Mouse (Mus musculus) T-helper 17 cell (primary cell): ENCODE data around the gene Rad51b.

ENCODE experiments used
- in situ Hi-C, 2 experiments: fragments of 300-600 bp; cut with MboI, MseI; formaldehyde crosslinking; loops; 1 replicate in 1 of 2; 2 replicates in 1 of 2; pipeline ENCODE4 v1.15.1; 2025; ENCODE audit warnings: high pct_unique_total_duplicates in 2 of 2

The Rad51b gene

DNA sequence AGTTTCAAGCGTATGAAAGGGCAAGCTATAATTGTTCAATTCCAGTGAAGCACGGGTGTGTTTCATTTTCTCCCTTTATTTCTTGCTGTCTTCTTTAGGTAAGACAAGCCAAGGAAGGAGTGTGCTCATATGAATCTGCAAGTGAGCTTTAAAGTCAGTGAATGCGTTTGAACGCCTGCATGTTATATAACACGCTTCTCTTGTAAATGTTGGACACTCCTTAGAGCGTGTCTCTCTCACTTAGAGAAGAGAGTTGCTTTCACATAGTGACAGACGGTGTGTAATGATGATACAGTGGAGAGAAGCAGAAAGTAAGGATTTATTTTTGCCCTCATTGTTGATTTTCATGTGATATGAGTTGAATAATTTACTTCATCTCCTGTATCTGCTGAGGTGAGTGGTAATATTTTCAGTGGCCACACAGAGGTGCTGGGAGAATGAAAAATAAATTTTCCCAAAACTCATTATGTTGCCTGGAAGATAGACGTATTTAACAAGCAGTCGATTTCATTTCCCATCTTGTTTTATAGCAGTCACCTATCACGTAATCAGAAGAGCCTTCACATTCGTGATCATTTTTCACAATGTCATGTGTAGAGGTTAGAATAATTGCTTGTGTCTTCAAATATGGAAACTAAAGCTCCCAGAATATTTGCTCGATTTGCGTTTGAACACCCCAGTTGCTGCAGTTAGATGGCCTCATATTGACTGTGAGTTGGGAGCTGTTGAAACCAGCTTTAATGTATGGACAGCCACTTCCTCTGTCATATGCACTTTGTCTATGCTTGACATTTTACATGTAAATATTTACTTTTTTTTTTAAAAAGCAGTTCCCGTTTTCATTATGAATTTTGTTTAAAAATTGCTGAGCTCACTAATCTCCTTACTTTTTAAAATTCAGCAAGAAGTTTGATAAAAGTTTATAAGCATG is 228.1 kb downstream of the Rad51b start:
- in situ Hi-C loops = no loop called here

DNA sequence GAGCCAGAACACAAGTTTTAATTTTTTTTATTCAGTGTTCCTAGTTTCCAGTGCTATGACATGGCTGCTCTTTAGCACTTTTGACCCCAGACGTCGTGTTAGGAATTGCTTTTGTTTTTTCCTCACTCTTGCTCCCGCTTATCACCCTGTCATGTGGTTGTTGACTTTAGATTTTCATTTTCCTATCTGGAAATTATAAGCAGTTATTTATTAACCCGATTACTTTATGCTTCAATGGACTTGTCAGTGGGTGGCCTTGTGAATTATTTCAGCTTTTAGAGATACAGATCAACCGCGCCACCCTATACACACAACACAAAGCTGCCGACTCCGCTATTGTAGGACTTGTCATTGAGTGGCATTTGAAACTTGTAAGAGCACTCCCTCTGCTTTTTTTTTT is 228.8 kb downstream of the Rad51b start:
- in situ Hi-C loops = no loop called here

DNA sequence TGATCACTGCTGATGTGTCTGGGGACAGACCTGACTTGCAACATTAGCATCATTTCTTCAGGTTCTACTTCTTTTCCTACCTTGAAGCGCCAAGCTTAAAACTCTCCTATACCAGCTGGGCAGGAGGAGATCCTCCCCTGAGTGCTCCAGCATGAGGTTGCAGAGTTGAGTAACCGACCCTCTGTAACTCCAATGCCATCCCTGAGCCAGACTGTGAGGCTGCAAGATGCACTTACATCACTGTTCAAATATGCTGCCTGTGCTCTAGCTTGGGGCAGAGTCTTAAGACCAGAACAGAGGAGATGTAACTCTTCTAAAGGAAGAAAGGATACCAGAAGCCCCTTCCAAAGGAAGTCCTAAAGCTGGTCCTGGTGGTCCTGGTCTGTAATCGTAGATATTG is 230.1 kb downstream of the Rad51b start:
- in situ Hi-C loops = no loop called here

DNA sequence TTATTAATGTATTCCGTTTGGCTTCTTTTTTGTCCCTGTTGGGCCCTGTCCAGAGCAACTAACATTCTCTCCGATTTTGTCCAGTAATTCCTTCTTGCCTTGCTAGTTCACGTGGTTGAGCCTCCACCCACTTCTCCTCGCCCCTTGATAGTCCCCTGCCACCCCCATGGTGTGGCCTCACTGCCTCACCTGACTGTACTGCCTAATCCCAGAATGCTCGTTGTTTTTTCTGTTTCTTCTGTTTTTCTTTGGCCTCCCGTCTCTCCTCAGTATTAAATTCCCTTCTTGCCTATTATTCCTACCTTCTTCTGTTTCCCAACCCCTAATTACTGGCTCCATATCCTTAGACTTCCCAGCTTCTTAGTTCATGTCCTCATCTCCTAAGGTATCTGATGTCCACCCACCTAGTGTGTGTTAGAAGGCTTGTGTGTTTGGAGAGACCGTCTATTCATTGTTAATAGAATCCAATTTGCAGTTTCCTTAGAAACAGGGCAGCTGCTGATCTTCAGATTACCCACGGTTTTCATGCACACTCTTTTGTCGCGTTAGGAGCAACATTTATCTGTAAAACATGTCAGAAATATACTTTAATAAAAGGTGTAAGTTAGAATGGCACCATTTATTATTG is 233.3 kb downstream of the Rad51b start:
- in situ Hi-C loops = no loop called here

DNA sequence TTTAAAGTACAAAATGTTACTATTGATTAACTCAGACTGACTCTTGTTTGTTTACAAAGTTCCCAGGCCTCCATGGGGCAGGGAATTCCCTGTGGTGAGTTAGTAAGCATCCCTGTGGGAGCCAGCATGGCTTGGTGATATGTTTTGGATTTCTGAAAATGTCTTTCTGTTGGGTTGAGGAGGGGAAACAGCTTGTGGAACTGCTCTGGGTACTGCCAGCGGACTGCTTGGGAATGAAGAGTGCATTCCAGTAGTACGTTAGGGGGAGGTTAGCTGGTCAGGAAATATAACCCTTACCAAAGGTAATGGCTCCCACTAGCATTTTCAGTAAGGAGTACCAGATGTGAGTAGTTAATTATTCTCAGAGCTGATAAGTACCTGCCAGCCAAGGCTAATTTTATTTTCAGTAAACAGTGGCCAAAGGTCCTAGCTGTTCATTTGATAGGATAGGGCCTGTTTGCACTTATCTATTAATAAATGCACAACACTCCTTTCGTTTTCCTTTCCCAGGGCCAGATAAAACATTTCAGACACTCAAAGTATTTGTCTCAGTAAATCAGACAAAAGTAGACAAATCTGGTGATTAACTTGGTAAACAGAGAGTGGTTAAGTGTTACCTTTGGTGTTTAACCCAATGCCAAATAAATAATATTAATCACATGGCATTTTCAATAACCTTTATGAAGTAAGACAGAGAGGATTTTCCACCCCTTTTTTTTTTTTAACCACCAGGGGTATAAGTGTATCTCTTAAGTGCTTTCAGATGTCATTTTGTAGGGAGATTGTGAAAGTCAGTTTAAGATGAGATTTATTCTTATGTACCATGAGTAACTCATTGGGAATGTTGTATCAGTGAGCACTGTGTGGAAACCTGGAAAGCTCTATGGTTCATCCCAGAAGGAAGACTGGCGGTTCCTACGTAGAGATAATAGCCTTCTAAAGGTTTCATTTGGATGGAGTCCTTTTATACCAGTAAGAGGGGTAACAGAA is 235.0 kb downstream of the Rad51b start:
- in situ Hi-C loops = no loop called here

DNA sequence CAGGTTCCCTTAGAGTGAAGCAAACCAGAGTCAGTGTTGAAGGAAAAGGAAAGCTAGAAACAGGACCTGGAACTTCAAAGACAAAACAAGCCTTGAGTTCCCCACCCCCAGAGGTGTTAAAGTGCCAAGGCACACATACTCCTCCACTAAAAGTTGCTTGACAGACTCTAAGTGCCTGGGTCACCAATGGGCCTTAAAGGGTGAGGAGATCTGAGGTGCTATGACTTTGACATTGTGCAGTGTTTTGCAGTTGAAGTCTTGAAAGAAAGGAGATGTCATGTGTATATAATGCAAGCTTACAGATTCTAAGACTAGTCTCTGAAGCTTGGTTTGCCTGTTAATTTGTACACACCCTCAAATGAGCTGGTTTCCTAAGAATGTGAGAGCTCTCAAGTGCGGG is 237.7 kb downstream of the Rad51b start:
- in situ Hi-C loops = no loop called here

DNA sequence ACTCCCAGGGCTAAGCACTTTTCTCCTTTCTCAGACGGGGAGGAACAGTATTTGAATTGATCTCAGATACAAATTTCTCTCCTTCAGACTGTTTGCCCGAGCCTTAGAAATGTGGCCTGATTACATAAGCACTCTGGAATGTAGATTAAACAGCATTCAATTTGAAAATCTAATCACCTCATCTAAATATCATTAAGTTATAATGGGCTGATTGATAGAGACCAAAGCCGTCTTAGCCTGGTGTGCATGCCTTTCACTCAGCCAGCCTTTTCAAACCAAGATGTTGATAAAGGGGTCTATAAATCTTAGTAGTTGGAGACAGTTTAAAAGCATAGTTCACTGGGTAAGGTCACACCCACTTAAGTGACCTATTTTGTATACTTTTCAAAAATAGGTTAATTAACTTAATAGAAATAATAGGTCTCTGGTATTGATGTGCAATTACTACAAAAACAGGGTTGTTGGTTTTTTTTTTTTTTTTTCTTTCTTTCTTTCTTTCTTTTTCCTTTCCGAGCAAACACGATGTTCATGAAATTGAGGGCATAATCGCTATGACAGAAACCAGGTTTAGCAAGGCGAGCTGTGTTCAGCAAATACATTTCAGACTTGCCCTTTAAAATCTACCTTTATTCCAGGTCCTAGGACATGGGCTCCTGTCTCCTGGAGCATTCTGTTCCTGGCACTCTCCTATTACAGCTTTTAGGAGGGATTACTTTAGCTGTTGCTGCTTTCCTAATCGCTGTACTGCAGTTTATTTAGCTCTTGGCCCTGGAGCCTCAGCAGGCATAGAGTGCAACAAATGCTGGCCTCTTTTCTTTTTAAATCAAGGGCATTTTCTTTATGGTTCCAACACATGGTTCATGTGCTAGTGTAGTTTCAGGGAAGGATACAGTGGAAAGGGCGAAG is 238.7 kb downstream of the Rad51b start:
- in situ Hi-C loops = no loop called here

DNA sequence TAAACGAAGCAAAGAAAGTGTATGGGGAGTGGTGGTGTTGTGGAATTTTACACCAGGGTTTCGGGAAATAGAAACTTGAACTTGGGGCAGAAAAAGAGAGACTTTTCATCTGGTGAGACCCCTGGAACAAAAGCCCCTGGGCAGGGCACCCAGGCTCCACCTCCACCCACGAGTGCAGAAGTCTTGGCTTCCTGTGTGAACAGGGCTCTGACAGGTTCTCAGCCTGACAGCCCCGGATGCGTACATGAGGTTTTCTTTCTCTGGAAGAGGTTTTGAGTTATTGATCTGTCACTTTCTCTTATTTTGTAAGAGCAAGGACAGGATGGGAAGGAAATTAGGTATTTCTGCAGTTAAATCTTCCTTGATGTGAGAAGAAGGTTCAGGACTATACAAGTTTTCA is 243.1 kb downstream of the Rad51b start:
- in situ Hi-C loops = no loop called here

DNA sequence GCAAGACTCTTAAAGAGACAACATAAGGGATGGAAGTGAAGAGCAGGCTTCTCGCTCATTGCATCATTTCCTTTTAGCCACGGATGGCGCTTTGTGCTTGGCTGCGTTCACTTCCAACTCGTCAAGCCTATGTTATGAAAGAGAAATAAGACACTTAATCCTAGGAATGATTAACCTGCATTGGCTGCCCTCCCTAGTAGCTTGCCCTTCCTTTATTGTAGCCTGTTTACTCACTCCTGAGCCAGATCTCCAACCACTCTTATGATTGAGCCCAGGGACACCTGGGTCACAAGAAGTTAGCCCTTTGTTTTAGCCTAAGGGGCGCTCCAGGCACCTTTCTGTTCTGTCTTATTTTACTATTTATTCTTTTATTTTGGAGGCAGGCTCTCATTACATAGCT is 244.5 kb downstream of the Rad51b start:
- in situ Hi-C loops = no loop called here

DNA sequence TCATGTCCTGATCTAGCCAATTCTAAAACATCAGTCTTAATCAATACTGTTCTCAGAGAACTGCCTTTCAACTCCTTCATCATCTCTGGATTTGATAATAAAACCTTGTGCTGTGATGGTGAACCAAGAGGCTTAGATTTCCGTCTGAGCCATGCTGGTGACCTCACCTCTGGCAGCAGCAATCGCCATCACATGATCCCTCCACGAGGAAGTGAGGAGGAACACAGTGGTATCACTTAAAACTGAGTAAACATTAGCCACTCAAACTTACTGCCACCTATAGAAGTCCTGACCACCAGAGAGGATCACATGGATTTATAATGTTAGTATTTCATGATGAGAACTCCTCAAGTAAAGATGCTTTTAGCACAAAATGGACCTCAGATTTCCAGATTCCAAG is 248.0 kb downstream of the Rad51b start:
- in situ Hi-C loops = no loop called here

DNA sequence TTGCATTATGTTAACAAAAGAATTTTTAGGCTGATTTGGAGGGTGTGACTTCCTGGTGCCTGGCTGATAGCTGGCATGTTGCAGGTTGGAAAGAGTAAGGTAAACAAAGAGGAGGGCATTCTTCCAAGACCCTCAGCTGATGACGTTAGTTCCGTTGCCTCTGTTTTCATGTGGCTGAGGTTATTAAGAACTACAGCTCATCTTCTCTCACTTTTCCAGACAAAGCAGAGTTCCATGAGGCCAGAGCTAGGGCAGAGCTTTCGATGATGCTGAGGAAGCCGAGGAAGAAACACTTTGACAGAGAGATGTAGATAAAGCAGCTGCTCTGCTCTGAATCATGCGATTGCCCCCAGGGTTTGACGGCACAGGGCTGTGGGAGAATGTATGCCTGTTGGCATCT is 250.5 kb downstream of the Rad51b start:
- in situ Hi-C loops = no loop called here

DNA sequence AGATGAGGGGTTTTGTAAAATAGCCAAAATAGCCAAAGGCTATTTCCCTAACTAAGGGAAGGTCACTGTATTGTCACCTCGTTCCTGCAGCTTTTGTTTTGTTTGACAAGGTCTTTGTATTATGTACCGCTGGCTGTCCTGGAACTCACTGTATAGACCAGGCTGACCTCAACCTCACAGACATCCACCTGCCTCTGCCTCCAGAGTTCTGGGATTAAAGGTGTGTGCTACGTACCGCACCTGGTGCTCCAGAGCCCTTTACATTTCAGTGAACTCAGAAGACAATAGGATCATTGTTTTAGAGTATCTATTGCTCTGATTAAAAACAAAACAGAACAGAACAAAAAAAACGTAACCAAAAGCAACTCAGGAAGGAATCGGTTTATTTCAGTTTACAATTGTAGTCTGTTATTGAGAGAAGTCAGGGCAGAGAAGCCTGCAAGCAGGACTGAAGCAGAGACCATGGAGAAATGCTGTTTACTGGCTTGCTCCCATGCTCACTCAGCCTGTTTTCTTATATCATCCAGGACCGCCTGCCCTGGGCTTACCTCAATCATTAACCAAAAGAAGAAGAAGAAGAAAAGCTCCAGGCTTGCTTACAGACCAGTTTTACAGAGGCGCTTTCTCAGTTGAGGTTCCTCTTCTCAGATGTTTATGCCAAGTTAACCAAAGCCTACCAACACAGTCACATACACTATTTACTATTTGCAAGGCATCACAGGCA is 251.7 kb downstream of the Rad51b start:
- in situ Hi-C loops = no loop called here

DNA sequence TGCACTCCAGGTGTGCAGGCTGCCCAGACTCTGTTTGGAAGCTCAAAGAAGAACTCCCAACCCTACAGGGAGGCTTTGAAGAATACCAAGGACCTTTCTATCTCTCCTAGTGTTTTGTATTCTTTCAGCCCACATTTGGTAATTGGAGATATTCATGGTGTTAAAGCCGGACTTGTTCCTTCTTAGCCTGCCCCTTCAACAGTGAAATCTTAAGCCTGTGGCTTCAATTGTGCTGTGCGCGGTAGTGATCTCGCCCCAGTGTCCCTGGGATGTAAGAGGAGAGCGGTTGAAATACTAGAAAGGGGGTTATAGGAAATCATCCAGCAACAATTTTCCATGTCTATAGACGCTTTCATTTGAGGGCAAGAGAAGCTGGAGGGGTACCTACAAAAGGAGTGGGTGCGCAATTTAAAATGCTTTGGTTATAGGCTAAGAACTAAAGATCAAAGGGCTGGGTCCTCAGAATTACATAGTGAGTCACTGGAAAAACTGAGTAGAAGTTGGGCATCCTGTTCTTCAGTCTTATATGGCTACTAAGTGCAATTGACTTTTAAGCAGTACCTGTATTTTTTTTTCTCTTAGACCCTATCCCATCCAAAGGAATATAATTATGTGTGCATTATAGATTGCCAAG is 253.1 kb downstream of the Rad51b start:
- in situ Hi-C loops = no loop called here

DNA sequence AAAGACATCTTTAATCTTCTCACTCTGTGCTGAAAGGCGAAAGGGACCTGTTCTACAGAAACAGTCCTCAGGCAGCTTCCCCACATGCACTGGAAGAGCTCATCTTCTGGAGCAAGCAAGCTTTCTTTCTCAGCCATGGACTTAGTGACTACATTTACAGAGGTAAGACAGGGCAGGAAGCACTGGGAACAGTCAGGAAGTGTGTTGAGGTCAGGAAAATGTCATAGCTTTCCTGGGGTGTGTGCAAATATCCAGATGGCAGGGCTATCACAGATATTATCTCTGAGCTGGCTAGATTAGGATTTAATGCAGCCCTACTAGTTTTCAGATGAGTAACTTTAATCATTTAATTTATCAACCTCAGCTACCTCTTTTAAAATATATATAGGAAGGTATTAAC is 254.2 kb downstream of the Rad51b start:
- in situ Hi-C loops = no loop called here

DNA sequence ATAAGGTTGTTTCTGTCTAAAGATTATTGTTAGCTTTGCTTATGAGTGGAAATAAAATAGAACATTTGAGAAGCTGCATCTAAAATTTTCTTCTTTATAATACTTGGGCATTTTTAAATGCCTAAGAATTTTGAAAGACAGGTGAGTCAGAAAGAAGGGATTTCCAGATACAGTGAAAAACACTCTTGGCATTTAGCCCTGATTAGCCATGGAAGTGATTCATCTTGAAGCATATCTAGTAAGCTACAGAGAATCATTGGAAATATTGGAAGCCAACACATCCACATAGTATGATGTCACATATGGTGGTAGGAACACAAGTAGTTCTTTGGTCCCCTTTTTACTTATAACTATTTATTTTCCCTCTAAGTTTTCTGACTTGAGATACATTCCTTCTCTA is 256.0 kb downstream of the Rad51b start:
- in situ Hi-C loops = no loop called here

DNA sequence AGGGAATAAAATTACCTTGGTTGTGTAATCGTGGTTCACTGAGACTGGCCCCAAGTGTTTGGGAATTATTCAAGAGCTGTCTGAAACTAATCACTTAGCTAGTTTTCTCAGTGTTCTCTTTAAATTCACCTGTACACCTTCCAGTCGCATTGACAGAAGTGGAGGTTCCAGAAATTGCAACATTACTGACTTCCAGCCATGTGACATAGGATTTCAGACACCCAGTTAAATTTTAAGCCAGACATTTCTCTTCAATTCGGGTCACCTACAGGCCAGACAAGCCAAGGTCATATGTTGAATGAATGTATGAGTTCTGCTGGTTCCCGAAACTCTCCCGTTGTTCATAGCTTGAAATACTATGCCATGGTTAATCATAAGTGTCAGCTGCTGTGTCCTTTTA is 260.8 kb downstream of the Rad51b start:
- in situ Hi-C loops = no loop called here

DNA sequence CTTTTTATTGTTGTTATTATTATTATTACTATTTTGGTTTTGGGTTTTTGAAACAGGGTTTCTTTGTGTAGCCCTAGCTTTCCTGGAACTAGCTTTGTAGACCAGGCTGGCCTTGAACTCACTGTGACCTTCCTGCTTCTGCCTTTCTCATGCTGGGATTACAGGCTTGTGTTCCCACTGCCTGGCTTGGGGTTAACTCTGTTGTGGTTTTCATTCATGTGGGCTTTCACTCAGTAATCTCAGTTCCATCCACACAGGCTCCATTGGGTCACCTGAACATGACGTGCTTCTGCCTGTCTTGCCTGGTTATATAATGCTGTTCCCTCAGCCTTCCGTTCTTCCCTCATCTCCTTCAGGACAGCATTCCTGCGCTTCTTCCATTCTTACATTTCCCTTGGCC is 261.6 kb downstream of the Rad51b start:
- in situ Hi-C loops = no loop called here

DNA sequence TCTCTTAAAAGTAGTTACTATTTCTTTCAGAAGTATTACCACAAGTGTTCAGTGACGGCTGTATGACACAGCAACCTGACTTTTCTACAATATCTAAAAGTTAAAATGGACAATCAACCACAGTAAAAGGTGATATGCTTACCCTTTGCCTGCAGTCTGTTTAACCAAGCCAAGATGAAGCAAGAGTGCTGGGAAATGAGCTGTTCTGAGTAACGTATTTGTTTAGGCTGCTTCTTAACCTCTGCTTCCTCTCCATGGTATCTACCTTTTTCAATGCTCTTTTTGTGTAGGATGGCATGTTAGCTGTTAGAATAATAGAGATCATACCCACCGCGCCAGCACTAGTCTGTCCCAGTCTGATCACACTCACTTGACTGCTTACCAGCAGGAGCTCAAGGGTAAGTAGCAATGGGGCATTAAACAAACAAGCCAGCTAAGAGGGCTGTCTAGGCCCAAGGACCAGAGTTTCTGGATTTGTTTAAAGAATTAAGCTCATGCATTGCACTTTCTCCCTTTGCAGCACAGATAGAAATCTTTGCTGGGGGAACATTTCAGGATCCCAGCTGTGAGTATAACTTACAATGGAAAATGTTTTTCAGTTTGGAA is 262.4 kb downstream of the Rad51b start:
- in situ Hi-C loops = no loop called here

DNA sequence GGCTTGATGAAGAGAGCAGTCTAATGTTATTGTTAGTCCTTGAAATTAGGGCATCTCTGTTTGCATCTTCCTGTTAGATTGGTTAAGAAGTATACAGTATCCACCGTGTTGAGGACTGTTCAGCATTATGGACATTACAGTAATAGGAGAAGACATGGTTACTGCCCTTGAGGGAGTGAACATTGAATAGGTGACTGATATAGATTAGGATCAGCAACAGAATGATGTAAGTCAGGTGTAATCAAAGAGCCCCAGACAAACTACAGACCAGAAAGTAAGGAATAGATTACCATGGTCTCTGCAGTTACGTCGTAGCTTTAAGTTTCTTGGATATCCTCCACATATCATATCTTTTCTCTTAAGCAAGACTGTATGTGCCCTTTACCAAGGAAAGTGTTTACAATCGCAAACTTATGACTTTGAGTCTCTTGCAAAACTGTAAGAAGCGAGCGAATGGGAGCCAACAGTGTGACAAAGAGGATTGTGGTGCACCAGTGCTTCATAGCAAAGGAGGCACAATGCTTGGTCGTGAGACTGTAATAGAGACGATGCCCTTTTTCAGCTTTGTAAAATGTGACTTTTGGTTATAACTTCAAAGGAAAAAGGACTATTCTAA is 263.1 kb downstream of the Rad51b start:
- in situ Hi-C loops = no loop called here
